Mouse (Mus musculus) cerebellum, adult 2 months (tissue): Measurements from ENCODE around the gene Gpalpp1.

Experiments used
- CTCF ChIP-seq: fragments of 200-500 bp; IDR thresholded peaks from 2 replicates; pipeline ENCODE4 v1.5.1; 2011; ENCODE audit warnings: low read depth, mild to moderate bottlenecking, control low read depth, low read length, moderate library complexity, borderline replicate concordance; ENCODE audit not compliant: insufficient read depth
- POLR2A ChIP-seq: fragments of 200-500 bp; IDR thresholded peaks from 2 replicates; pipeline ENCODE4 v1.6.1; 2011; ENCODE audit warnings: low read length, control low read depth, borderline replicate concordance; ENCODE audit not compliant: insufficient read depth

GRCm38 (mm10) chr14:76147061-76147460, 36.5 kb upstream of the Gpalpp1 start:
- TF ChIP-seq CTCF (no peak), POLR2A (no peak)
